Mouse (Mus musculus): ENCODE measurements at regions not wholly inside any gene's neighbourhood (a gene's known extent, or its start where the extent isn't known, plus 50 kb on each side); places are given as distances from the start of the nearest gene placed in this dataset.

DNA sequence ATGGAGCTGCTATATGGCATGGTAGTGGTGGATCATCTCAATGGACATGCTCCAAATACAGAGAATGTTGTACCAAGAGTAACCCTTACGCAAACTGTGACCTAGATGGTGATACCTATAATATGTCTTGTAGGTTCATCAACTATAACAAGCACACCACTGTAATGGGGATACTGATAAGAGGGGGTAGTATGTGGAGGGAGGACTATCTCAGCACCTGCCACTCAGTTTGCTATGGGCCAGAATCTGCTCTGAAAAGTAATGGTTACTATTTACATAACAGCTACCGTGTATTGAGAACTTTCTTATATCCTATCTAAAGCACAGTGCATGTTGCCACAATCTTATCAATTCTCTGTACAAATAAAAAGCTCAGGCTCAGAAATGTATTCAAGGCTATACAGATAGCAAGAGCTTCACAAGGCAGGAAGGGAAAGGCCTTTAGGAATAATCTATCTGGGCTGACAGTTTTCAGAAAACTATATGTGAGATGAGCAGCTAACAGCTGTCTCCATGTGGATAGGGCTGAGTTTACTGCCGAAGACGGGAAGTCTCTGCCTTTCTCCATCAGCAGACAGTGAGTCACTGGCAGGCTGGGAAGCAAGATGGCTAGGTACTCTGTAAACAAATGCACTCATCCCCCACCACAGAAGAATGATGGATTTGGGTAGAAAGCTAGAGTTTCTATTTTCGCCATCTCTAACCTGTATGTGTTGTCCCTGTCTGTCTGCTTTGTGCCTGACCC, 77.1 kb upstream of the Nck2 start:
- DNase-seq (ENCODE audit: extremely low spot score), result no peak

DNA sequence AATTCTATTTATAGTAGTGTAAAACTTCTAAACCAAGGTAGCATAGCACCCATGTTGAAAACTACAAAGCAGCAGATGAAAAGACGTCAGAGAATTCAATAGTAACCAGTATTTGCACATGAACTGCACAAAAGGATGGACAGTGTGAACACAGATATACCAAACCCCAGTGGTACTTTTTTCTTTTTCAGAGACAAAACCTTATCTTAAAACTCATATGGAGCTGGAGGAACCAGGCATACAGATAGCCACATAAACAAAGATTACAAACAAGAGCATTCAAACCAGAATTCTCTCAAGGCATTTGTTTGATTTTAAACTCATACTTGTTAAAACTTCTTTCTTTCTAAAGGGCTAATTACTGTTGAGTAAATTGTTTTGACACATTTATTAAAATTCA, 72.5 kb upstream of the Nck2 start:
- DNase-seq (ENCODE audit: extremely low spot score), result no peak

DNA sequence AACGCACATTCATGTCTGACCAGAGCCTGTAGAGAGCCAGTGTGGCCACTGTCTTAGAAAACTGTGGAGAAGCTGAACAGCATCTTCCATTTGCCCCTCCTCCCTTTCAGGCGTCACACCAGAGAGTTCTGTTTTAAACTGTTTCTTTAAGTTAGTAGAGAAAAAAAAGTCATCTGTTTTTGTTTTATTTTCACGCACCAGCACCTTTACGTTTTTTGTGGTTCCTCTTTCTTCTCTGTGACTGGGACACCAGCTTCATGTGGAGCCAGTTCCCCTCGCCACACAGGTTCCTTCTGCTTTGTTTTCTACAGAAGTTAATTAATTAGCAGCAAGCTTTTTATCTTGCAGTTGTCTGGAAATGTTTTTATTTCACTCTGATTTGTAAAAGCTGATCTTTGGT, 69.4 kb upstream of the Nck2 start:
- DNase-seq (ENCODE audit: extremely low spot score), result no peak

DNA sequence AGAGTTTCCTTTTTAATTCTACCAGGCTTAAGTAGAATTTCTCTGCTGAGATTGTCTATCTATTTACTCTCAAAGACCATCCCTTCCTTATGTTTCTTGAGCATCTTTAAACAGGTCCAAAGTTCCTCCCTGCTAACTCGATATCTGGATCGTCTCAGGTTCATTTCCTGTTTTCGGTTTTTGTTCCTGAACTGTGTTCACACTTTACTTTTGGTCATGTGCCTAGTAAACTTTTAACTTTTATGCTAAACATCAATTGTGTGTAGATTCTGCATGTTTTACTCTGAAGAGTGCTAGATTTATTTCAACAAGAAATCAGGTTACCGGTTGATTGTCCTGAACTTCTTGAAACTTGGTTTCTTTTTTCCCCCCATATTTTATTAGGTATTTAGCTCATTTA, 68.5 kb upstream of the Nck2 start:
- no peak for DNase-seq (ENCODE audit: extremely low spot score)

DNA sequence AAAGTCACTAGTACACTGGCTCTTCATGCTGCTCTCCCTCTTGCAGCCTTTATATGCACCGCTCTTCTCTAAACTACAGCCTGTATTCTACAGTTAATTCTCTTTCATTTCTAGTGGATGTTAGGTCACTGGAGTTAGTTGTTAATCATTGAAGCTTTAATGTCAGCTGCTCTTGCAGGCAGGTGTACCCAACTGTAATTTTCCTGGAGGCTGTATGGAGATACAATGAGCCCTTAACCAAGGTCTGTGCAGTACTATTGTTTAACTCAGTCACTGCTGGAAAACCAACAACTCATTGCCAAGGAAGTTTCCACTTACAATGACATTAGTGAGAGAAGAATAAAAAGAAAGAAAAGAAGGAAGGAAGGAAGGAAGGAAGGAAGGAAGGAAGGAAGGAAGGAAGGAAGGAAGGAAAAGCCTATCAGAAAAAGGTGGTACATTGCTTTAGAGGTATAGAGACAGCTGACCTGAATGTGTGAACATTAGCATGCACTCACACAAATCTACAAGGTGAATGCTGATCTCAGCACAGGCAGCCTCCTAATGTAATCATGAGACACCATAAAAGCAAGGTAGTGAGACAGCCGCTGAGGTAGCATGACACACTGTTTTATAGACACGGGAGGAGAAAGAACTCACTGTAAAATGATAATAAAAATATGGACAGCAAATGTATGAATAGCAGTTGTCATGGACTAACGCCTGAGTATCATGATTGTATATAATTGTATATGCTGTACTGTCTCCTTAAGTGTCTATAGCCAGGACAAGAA, 66.7 kb upstream of the Nck2 start:
- DNase-seq (ENCODE audit: extremely low spot score), result no peak

DNA sequence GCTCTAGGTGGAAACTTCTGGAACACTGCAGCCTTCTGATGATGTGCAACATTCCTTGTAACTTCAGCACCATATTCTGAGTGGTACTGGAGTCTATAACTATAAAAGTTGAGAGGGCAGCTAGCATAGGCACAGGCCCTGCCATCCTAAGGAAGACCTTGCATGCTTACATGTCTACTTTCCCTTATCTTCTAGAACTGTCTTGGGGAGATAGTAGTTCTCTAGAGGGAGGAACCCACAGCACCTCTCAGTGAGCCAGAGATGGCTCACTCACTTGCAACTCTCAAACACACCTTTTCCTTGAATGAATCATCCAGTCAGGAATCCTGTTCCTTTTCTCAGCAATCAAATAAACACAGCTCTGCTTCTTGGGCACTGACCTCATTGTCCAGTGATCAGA, 59.4 kb upstream of the Nck2 start:
- no peak for DNase-seq (ENCODE audit: extremely low spot score)

DNA sequence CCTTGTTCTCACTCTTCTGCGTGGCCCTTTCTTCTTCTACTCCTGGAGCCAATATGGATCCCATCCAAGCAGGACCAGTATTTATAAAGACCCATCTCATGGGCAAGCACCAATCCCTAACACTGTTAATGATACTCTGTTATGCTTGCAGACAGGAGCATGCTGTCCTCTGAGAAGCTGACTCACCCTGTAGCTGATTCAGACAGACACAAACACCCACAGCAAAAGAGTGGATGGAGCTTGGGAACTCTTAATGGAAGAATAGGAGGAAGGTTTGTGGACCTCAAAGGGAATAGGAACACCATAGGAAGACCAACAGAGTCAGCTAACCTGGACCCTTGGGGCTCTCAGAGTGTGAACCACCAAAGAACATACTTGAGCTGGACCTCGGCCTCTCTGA, 50.3 kb upstream of the Nck2 start:
- DNase-seq (ENCODE audit: extremely low spot score), result no peak
